Mouse (Mus musculus) cerebellum, adult 9-11 months (tissue): ENCODE data around the gene Tnfrsf1b.

ENCODE experiments used
- DNase-seq: peaks from one replicate; pipeline ENCODE4 v3.0.0; 2022

The Tnfrsf1b gene

GRCm38 (mm10) chr4:145246173-145247011 lies at the start of gene Tnfrsf1b:
Gene Tnfrsf1b (minus strand): TSS chr4:145246870.
- no peak for DNase-seq

- no peak for DNase-seq
Observed at GRCm38 (mm10) chr4:145295589-145296300, 49.1 kb upstream of the Tnfrsf1b start.

DNA sequence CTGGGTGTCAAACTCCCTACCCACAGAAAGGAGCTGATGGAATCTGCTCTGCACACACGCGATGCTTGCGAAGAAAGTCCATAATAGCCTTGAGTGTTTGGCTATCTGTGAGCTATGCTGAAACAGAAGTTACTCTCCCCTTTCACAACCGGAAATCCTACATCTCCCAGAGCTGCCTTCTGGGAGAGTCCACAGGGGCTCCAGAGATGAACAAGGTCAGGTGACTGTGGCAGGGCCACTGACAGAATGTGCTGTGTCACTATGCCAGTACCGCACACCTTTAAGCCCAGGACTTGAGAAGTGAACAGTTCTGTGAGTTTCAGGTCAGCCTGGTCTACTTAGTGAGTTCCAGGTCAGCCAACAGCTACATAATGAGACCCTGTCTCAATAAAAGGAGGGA lies 47.9 kb upstream of the Tnfrsf1b start:
- DNase-seq, result no peak

GRCm38 (mm10) chr4:145286369-145287120 lies 39.9 kb upstream of the Tnfrsf1b start:
- DNase-seq, result no peak

- DNase-seq, result no peak
Observed at GRCm38 (mm10) chr4:145284675-145285074, 38.0 kb upstream of the Tnfrsf1b start.

GRCm38 (mm10) chr4:145283441-145283840 lies 36.8 kb upstream of the Tnfrsf1b start:
- DNase-seq, result no peak

DNA sequence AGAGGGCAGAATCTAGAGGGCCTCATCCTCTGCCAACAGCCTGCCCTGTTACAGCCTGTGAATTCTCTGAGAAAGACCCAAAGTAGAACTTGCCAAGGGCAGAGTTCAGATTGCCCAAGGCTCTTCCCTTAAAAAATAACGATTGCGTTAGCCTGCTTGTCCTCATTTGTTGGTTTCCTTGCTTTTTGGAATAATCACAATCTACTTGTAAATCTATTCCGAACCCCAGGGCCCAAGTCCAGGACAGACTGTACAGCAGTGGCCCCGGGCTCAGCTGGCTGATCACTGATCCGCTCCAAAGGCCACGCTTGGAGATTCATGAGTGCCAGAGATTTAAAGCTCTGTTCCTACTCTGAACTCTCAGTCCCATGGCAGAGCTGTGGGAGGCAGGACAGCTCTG lies 34.3 kb upstream of the Tnfrsf1b start:
- DNase-seq, result no peak

DNA sequence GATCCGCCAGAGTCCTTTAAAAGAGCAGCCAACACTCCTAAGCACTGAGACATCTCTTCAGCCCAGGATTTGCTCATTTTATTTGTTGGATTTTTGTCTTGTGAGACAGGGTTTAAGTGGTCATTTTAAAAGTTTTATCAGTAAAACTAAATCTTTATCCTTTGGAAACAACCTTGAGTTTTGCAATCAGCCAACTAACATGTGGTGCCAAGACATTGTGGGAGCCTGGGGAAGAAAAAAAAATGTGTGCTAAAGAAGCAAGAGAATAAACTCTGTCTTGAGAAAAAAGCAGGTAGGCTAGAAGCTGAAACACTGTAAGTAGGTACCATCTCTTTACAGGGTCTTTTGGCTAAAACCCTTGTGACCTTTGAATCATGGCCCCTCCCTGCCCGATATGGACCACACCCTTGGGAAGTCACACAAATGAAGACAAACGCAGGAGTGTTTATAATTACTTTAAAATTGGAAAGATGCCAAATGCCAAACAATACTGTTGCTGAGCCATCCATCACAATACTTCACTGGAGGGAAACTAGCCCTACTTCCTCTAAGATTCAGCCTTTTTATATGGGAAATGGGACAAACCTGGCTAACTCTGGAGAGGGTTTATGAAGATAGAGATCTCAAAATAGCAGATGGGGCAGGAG lies 32.2 kb upstream of the Tnfrsf1b start:
- DNase-seq, result no peak

DNA sequence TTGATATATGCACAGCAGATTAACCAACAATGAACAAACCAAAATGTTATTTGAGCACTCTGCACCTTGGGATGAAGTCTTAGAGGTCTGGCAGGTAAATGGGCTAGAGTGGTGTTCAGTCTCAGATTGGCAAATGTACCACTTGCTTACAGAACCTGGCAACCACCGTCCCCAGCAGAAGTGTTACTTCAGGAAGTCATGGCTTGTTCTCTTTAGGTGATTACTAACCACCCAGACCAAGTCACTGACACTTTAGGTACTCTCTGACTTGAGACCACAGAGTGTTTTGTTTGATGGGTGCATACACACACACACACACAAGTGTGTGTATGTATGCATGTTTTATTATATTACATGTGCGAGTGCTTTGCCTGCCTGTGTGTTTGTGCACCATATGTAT lies 31.6 kb upstream of the Tnfrsf1b start:
- no peak for DNase-seq

DNA sequence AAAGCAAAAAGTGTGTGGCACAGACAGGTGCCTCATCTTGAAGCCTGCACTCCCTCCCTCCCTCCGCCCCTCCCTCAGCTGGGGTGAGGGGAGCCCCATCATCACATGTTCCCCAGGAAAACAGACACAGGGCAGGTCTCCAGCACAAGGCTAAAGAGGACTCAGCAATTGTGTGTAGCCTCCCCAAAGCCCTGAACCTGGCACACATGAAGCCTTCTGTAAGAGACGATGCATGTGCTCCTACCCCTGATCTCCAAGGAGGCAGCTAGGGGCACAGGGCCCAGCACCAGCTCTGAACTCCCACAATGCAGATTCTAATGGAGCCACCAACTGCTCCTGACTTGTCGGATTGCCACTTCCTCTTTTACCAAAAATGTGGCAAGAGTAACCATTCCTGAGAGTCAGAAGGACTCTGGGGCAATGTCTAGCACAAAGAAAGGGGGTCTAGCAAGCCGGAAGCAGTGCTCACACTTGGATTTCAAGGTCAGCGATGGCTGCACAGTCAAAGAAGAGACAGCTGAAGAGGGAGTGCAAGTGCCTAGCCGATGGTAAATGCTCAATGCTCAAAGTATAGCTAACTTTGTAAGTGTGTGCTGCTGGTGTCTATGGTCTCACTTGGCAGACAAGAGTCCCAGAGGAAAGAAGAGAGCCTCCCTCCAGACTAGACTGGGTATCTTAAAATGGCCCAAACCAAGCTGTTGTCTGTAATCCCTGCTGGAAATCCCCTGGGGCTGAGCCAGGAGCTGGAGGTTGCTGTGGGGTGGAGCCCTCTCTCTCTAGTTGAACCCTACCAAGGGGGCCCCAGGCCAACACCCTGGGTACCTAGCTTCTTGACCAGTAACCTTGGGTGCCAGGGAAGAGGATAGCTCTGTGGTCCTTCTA lies 29.9 kb upstream of the Tnfrsf1b start:
- no peak for DNase-seq

DNA sequence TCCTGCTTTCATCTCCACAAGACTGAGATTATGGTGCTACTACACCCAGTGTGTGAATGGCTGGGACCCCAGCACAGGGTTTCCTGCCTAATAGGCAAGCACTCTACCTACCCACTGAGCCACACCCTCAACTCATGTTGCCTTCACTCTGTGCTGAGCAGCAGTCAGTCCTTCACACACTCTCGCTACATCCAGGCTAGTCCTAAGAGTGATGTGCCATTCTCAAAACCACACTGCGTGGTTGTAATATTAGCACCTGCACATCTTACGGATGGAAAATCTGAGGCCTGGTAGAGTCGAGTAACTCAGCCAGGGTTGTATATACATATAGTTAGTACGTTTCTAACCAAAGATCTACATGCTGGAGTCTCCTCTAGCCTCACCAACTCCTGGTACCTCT lies 28.2 kb upstream of the Tnfrsf1b start:
- DNase-seq, result no peak

GRCm38 (mm10) chr4:145273923-145274322 lies 27.3 kb upstream of the Tnfrsf1b start:
- no peak for DNase-seq

DNA sequence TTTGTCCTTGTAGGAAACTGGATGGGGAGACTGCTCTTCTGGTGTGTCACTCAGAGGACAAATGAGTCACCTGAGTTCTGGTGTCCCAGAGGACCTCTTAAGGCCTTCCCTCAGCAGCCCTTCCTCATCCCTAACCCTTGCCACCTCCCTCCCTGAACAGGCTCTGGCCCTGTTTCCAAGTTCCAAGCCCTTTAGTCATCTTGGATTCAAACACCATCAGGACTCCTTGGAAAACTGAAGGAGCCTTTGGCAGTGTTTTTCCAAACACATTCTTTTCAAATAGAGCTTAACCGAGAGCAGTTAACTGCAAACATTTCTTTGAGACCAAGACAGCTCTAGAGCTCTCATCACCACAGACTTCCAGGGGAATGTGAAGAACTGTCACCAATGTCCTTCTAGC lies 26.1 kb upstream of the Tnfrsf1b start:
- DNase-seq, result no peak

GRCm38 (mm10) chr4:145271634-145272033 lies 25.0 kb upstream of the Tnfrsf1b start:
- no peak for DNase-seq

DNA sequence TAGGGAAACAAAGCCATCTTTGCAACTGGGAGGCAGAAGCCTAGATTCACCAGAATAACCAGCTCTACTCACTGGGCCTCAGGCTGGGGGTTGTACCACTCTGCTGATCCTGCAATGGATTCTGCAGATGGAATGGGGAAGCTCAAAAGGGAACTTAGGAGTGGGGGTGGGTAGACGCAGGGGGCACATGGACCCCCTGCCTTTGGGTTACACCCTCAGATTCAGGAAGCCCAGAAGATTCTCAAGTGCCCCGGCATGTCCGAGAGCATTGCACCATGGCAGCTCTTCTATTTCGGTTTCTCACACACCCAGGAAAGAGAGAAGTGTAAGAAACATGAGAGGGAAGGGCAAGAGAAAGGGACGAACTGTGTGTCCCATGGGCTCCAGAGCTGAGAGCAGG lies 23.5 kb upstream of the Tnfrsf1b start:
- DNase-seq, result no peak

GRCm38 (mm10) chr4:145267631-145268110 lies 21.0 kb upstream of the Tnfrsf1b start:
- DNase-seq, result no peak

DNA sequence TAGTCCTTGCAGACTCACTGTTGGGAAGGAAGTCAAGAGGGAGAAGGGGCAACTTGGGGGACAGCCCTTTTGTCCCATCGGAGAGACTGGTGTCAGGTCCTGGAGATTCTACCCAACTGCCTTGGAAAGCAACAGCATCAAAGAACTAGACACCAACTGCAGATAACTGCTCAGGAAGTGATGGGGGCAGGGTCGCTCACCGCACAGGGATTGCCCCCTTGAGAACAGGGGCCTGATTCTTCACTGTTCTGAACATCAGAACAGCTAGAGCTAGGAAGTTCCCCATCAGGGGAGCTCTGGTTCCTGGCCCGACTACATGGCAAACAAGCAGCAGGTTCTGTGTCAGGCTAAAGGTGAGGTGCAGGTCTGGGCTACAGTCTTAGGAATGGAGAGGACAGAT lies 19.8 kb upstream of the Tnfrsf1b start:
- DNase-seq, result no peak

DNA sequence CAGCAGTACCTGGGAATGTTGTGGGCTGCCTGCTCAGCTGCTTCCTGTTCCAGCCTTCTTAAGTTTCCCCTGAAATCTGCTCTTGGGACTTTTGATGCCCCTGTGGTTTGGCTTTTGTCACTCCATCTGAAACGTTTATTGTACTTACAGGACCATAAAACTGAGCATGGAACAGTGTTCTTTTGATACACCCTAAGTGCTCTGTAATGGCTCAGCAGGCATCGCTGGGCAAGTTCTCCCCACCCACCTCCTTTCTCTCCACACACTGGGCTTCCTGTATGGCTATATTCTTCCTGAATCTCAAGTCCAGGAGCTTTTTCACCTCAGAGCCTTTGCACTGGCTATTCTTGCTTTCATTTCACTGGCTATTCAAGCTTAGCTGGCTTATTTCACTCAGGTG lies 18.1 kb upstream of the Tnfrsf1b start:
- no peak for DNase-seq

- DNase-seq, result no peak
Observed at GRCm38 (mm10) chr4:145263583-145263982, 16.9 kb upstream of the Tnfrsf1b start.

GRCm38 (mm10) chr4:145260802-145261201 lies 14.1 kb upstream of the Tnfrsf1b start:
- DNase-seq, result no peak

DNA sequence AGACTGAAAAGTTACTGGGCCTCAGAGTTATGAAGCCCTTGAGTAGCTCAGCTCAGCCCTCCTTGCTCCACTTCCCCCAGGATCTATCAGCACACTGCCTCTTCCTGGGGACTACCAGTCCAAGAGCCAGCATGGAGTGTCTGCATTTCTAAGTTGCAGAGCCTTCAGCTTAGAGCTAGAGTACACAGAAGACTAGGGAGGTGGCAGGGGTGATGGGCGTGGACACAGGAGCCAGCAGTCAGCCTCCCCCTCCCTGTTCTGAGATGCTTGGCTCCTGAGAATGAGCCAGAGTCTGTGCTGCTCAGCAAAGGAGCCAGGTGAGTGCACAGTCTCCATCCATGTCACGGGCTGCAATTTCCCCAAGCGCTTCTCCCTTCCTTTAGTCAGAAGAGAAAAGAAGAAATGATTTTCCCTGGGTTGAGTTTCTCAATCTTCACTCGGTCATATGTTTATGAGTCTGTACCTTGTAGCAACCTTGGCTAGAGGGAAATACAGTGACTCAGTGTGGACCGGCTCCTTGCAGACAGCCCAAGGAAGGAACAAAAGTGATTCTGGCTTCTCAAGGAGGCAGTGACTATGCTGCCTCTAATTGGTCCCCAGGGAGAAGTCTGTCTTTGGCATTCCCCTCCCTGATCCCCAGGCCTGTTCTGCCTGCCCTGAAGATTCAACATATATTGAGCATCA lies 11.2 kb upstream of the Tnfrsf1b start:
- DNase-seq, result no peak
